Mouse (Mus musculus) heart, postnatal 4 days (tissue): ENCODE data around the gene Urah. TPM values are rescaled to one million over a fixed set of nuclear protein-coding genes. Genes with fewer than 3 reads are reported as not detected.

ENCODE experiments used
- DNase-seq: peaks from one replicate; pipeline ENCODE4 v3.0.0; 2021
- total RNA-seq, 2 experiments: library from RNA; stranded (reverse); gene quantifications; 2 replicates each; pipeline ENCODE4 v1.2.3; 2021

Urah gene
- total RNA-seq, 2 experiments from 2014 or later, result not detected

DNA sequence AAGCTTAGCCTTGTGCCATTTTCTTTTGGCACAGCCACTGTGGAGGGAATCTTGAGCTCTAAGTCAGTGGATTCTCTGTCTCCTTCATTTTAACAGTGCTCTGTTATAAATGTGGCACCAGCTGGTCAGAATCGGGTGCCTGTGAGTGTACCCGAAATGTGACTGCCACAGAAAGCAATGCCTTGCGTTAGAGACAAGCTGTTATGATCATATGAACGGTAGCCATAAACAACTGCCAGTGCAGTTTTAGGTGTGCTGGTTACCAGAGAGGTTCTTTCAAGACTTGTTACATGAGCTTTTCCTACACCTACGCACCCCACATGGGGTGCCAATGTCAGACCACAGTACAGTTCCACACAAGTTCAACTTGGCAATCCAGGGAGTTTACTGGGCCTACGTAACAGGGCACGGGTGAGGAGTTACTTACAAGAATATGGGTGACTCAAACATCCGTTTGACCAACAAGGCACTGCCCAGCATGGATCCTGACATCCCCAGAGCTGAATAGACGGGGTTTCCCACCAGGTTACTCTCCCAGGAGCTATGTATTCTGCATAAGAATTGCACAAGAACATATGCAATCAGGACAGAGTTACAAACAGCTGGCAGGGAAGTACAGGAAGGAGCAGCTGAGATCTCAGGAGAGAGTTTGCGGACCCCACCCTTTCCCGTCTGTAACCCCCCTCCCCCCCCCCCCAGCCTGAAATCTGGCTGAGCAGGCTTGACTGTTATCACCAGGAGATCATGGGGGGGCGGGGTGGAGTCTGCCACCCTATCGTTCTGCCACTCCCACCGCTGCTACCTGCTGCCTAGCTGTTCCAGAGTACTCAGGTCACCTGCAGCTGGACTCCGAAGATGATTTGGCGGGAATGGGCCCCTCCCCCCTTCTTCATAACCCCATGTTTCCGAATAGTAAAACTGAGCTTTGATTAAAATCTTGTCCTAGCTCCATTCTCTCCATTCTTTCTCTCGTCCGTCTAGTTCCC, 6.2 kb downstream of the Urah start:
- no peak for DNase-seq

DNA sequence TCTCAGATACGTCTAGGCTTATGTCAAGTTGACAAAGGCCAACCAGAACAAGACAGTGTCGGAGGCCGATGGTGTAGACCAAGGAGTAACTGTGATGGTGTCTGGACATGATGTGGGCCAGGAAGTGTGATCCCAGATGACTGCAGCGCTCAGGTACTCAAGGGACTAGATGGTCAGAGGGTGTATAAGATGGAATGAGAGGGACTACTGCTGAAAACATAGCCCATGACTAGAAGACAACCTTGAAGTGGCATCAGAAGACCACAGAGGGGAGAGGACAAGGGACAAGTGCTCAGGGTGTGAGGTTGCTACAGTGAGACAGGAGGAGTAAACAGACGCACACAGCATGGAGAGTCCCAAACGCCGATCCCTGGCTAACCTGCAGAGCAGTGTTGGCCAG, 9.0 kb downstream of the Urah start:
- no peak for DNase-seq

- DNase-seq, result peak; percentile 97
Observed at GRCm38 (mm10) chr7:140844905-140845665, 10.3 kb downstream of the Urah start, which contains the start of gene Scgb1c1. TSS of gene Scgb1c1 (plus strand) at chr7:140845547.

- DNase-seq, result no peak
Observed at GRCm38 (mm10) chr7:140845683-140846082, 10.9 kb downstream of the Urah start.

- no peak for DNase-seq
Observed at GRCm38 (mm10) chr7:140846676-140847075, 11.9 kb downstream of the Urah start.

DNA sequence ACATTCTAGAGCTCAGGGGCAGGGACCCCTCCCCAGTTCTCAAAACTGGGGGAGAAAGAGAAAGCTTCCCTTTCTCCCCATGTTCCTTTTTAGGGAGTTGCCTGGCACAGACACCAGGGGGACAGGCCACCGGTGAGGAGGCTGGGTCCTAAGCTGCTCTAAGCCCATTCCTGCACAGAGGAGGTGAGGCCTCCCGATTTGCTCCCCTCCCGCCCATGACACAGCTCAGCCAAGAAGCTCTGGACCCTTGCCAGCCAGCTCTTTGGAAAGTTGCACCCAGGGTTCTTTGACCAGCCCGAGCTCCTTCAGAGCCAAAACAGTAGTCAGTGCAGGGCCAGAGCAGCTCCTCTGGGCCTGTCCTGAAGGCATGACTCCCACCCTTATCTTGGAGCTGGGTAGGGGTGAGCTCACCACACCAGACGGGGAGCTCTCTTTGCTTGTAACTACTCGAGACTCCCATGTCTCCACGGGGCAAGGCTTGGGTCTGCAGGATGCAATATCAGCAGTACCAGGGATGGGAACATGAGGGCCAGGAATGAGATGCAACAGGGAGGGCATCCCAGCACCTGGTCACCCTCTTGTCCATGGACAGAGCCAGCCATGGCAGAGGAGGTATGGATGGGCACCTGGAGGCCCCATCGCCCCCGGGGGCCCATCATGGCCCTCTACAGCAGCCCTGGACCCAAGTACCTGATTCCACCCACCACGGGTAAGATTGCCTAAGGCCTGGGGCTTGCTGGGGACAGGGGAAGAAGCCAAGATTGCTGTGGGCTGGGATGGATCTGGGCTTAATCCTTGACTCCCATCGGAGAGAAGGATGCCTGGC, 13.2 kb downstream of the Urah start, which contains the start of gene Odf3:
Odf3 (plus strand) TSS at position 51 of the 826 bp plus-strand sequence.
- peak; percentile 49 for DNase-seq

DNA sequence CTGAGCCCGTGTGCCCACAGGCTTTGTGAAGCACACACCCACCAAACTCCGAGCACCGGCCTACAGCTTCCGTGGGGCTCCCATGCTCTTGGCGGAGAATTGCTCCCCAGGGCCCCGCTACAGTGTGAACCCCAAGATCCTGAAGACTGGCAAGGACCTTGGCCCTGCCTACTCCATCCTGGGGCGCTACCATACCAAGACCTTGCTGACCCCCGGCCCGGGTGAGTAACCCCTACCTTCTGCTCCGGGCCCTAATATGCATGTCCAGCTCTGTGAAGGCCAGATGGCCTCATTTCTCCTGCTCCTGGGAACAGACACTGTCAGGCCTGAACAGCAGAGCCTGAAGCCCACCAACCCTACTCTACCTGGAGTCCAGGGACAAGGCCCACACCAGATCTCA, 13.8 kb downstream of the Urah start:
- DNase-seq, result no peak

DNA sequence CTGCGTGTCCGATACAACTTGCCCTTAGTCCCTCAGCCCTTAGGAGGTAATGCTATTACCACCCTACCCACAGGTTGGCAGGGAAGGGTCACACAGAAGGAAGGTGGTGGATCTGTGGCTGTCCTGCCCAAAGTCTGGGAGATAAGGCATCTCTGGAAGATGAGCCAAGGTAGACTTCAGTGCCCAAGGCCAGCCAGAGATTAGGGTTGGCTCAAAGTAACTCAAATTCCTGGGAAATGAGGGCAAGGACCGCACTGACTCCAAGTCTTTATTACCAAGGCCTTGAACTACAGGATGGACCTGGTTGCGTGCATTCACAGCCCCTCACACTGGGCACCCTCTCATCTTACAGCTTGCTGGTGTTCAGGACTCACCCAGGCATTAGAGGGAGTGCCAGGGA, 17.1 kb downstream of the Urah start:
- DNase-seq, result no peak

GRCm38 (mm10) chr7:140853386-140853785, 18.6 kb downstream of the Urah start:
- no peak for DNase-seq

DNA sequence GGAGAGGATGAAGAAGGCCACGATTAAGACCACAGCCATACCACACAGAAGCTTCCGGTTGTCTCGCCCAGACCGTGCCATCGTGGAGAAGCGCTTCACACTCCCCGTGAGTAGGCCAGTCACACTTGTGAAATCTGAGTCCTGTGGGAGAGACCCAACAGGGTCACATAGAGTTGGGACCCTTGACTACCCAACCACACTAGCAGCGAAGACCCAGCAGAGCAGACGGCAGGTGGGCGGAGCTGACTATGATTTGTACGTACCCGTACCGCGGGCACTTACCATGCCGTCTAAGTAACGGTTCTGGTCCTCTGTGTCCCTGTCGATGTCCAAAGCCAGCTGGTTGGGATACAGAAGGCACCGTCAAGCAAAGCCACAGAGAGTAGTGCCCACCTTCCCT, 19.7 kb downstream of the Urah start:
- DNase-seq, result no peak

- DNase-seq, result no peak
Observed at GRCm38 (mm10) chr7:140855181-140855580, 20.4 kb downstream of the Urah start.

DNA sequence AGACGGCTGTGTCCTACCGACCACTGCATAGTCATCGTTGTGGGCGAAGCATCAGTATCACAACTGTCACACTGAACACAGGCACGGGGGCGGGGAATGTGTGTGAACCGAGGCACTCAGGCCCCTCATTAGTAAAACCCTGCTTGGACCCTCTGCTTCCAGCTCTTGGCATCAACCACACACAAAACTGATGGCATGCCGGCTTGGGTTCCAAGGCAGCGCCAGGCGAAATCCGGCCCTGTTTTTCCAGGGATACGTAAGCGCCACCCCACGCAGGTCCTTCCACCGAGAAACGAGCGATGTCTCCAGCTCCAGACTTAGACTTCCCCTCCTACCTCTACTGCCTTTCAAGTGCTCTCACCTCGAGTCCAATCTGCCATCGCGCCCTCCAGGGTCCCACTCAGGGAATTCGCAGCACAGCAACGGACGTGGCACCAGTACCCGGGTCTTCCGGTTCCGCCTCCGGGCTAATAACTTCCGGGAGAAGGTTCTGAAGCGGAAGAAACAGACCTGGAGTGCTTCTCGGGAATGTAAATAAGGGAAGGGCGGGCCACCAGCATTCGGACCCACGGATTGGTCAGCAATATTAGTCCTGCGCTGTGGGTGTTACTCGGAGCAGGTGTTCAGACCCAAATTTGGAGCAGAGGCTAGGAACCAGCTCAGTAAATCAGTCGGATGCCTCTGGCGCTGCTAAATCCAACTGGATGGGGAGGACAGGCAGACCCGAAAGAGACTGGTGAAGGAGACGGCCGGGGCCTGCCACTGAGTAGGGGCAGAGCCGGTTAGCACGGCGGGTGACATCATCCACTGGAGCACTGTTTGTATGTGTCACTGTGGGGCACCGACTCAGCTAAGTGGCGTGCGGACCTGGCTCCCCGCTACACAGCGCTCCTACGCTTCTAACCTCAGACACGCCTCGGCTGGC, 21.3 kb downstream of the Urah start, which contains the start of gene Gm45785:
Gm45785 (minus strand) TSS at position 472 of the 925 bp plus-strand sequence.
- peak; percentile 82 for DNase-seq

- peak; percentile 91 for DNase-seq
Observed at GRCm38 (mm10) chr7:140856785-140857549, 22.1 kb downstream of the Urah start, which contains the start of gene Ric8a. TSS of gene Ric8a (plus strand) at chr7:140856957.

DNA sequence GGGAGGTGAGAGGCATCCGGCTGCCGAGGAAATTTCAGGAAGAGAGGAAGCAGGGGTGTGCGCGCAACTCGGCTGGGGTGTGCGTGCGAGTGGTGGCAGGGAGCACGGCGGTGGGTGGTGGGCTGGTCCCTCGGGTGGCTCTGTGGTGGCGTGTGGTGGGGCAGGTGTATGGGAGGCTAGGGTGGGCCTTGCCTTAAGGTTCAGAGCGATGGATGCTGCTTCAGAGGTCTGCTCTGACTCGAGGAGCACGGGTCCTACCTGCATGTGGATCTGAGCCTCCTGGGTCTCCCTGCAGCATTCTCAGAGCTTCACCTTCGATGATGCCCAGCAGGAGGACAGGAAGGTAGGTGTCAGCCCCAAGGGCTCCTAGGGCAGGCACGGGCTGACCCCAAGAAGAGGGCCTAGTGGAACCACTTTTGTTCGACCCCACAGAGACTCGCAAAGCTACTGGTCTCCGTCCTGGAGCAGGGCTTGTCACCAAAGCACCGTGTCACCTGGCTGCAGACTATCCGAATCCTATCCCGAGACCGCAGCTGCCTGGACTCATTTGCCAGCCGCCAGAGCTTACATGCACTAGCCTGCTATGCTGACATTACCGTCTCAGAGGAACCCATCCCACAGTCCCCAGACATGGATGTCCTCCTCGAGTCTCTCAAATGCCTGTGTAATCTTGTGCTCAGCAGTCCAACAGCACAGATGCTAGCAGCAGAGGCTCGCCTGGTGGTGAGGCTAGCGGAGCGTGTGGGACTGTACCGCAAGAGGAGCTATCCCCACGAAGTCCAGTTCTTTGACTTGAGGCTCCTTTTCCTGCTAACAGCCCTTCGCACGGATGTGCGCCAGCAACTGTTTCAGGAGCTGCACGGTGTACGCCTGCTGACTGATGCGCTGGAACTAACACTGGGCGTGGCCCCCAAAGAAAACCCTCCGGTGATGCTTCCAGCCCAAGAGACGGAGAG, 23.0 kb downstream of the Urah start, which contains the start of gene Bet1l:
Bet1l (minus strand) TSS at position 28 of the 956 bp plus-strand sequence.
- no peak for DNase-seq

DNA sequence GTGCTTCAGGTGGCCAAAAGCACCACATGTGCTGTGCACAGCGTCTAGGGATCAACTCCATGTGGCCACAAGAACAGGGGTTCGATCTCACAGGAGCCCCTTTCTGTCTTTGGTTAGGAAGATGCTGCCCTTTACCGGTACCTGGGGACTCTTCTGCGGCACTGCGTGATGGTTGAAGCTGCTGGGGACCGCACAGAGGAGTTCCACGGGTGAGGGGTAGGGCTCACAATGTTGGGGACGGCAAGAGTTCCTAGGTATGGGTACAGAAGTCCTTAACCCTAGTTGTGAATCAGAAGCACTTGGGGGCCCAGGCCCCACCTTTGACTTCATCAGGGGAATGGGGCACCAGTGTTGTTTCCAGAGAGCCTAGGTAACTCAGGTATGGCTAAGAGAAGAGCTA, 23.9 kb downstream of the Urah start:
- no peak for DNase-seq

GRCm38 (mm10) chr7:140859997-140860396, 25.2 kb downstream of the Urah start:
- no peak for DNase-seq

DNA sequence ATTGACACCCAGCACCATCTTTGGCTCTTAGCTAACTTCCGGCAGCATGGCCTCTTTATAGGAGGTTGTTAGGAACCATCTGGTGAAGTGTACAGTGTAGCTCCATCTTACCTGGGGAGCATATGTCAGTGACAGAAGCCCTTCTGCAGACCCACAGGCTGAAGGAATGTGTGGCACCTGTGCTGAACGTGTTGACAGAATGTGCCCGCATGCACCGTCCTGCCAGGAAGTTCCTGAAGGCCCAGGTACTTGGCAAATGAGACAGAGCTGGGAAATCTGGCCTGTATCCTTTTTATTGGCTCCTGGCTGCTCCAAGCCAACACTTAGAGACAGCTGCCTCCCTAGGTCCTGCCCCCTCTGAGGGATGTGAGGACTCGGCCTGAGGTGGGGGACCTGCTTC, 25.9 kb downstream of the Urah start:
- no peak for DNase-seq

DNA sequence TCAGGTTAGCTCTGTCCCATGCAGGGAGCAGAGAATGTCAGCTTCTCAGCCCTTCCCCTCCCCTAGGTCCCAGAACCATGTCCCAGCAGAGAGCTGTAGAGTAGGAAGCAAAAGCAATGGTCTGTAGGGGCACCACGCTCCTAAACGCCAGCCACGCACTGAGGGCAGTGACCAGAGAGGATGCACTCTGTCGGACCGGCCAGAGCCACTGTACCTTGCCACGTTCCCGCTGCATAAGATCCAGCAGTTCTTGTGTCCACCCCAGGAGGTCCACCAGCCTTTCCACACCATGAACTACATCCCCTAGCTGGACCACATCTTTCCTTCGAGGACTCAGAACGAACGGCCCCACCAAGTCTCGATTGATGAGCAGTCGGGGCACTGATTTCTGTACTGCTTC, 29.9 kb downstream of the Urah start:
- DNase-seq, result no peak

DNA sequence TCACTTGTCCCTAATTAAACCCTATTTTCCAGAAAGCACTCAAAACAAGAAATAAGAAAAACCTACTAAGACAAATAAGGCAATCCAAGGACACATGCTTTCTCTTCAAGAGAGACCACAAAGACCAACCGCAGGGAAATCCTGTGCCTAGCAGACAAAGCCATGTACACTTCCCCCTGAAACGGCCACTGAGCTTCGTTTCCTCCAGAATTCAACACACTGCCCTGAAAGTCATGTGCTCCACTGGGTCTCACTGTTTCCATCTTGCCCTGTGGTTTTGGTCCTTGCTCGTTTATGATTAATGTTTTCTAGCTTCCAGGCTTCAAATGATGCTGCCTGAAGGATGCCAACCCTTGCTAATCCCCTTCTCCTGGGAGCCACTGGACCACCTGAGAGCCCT, 39.4 kb downstream of the Urah start:
- no peak for DNase-seq
